Mouse (Mus musculus) left cerebral cortex, postnatal 36 days (tissue): ENCODE measurements around the gene H2-Oa. TPM values are rescaled to one million over a fixed set of nuclear protein-coding genes. Genes with fewer than 3 reads are reported as not detected.

Experiments
- DNase-seq, 2 experiments: peaks; one replicate each; pipeline ENCODE4 v3.0.0; 2021 to 2022; ENCODE audit warnings: low spot score in 2 of 2, mixed read lengths in 1 of 2
- intact Hi-C: fragments of 180-260 bp; cut with DNase I; formaldehyde crosslinking; loops from one replicate; pipeline ENCODE4 v1.15.1; 2025
- total RNA-seq, 2 experiments: library from RNA; stranded (reverse); gene quantifications; 2 replicates each; pipeline ENCODE4 v1.2.3; 2021

The H2-Oa gene
- total RNA-seq, 2 experiments from 2014 or later: 0.79 TPM; not detected in 1

- intact Hi-C loops: loop anchor here (1.0 to 2.0 kb wide), 3 partner anchors 15 to 473 kb away; partner anchors contain the start of genes Rxrb and Slc39a7
Observed at GRCm38 (mm10) chr17:34119249-34120179, 27.4 kb downstream of the H2-Oa start, which contains the start of gene H2-DMa. H2-DMa (plus strand) TSS chr17:34119541.

GRCm38 (mm10) chr17:34120180-34120723, 28.1 kb downstream of the H2-Oa start:
- intact Hi-C loops: loop anchor here (2.0 kb wide), 1 partner anchor 473 kb away; no protein-coding TSS in a partner anchor
- peak; percentile 86 to 88 for DNase-seq

More at GRCm38 (mm10) chr17:34119249-34120179, 27.4 kb downstream of the H2-Oa start, which contains the start of gene H2-DMa:
- peak; percentile 99 to 100 for DNase-seq

GRCm38 (mm10) chr17:34120814-34121171, 28.7 kb downstream of the H2-Oa start:
- peak; percentile 80 to 82 for DNase-seq
- intact Hi-C loops: loop anchor here (2.0 kb wide), 1 partner anchor 472 kb away; no protein-coding TSS in a partner anchor

GRCm38 (mm10) chr17:34121172-34121878, 29.2 kb downstream of the H2-Oa start:
- peak; percentile 89 for DNase-seq
- intact Hi-C loops: loop anchor here (2.0 kb wide), 1 partner anchor 471 kb away; no protein-coding TSS in a partner anchor

GRCm38 (mm10) chr17:34121879-34122187, 29.7 kb downstream of the H2-Oa start:
- intact Hi-C loops: loop anchor here (2.0 kb wide), 1 partner anchor 471 kb away; no protein-coding TSS in a partner anchor
- peak in 1 of 2 experiments; percentile 64 for DNase-seq

GRCm38 (mm10) chr17:34122188-34122984, 30.2 kb downstream of the H2-Oa start, which contains the start of gene Brd2:
Brd2 (minus strand) TSS chr17:34122634.
- intact Hi-C loops: no loop called here
- DNase-seq: peak; percentile 98

GRCm38 (mm10) chr17:34123111-34123510, 31.0 kb downstream of the H2-Oa start:
- DNase-seq: no peak
- intact Hi-C loops: no loop called here

GRCm38 (mm10) chr17:34123518-34123917, 31.4 kb downstream of the H2-Oa start:
- intact Hi-C loops: no loop called here
- no peak for DNase-seq

GRCm38 (mm10) chr17:34124649-34125048, 32.5 kb downstream of the H2-Oa start:
- DNase-seq: no peak
- intact Hi-C loops: no loop called here

- no peak for DNase-seq
- intact Hi-C loops: no loop called here
Observed at GRCm38 (mm10) chr17:34126826-34127420, 34.8 kb downstream of the H2-Oa start.

GRCm38 (mm10) chr17:34127475-34127874, 35.3 kb downstream of the H2-Oa start:
- peak; percentile 62 for DNase-seq
- intact Hi-C loops: no loop called here

GRCm38 (mm10) chr17:34128264-34128937, 36.3 kb downstream of the H2-Oa start:
- intact Hi-C loops: no loop called here
- DNase-seq: peak; percentile 58 to 74

- DNase-seq: no peak
Observed at GRCm38 (mm10) chr17:34128944-34129791, 37.0 kb downstream of the H2-Oa start.

GRCm38 (mm10) chr17:34130073-34130947, 38.2 kb downstream of the H2-Oa start:
- no peak for DNase-seq
- intact Hi-C loops: loop anchor here (5.0 kb wide), 1 partner anchor 37 kb away; no protein-coding TSS in a partner anchor

More at GRCm38 (mm10) chr17:34128944-34129791, 37.0 kb downstream of the H2-Oa start:
- intact Hi-C loops: no loop called here

GRCm38 (mm10) chr17:34131911-34132310, 39.8 kb downstream of the H2-Oa start:
- intact Hi-C loops: loop anchor here (5.0 kb wide), 1 partner anchor 35 kb away; no protein-coding TSS in a partner anchor
- DNase-seq: no peak

GRCm38 (mm10) chr17:34133289-34133688, 41.1 kb downstream of the H2-Oa start:
- DNase-seq: no peak
- intact Hi-C loops: loop anchor here (5.0 kb wide), 1 partner anchor 34 kb away; no protein-coding TSS in a partner anchor
